ENCODE assay signal across 8 mouse cellular contexts in the genomic region with DNA sequence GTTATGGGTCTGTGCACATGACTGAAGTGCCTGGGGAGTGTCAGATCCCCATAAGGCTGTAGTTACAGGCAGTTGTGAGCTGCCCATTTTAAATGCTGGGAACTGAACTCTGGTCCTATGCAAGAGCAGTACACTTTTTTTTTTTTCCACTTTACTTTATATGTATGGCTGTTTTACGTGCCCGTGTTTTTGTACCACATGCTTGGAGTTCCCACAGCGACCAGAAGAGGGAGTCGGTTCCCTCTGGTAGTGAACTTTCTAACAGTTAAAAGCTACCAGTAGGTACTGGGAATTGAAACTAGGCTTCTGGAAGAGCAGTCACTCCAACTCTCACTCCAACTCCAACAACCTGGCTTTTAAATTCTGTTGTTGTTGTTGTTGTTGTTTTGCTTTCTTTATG. TPM values are rescaled to one million over a fixed set of nuclear protein-coding genes. Genes with fewer than 3 reads are reported as not detected.
DNase-seq lines count a peak whose midpoint lies in the region; ATAC-seq and TF ChIP-seq lines count a peak whose summit lies in the region.

No protein-coding gene starts in this region.

- H3K4me2 ChIP-seq in midbrain, embryonic 11.5 days, result no peak overlapping the region
- H3K4me2 ChIP-seq in kidney, postnatal 0 days (ENCODE audit: low read length), result no peak overlapping the region

- 36% methylated on average over 4 of the region's 4 CpGs for WGBS in midbrain, embryonic 10.5 days
- WGBS in midbrain, embryonic 11.5 days, result 33% methylated on average over 4 of the region's 4 CpGs
- 43% methylated on average over 4 of the region's 4 CpGs for WGBS in kidney, postnatal 0 days

- no peak for ATAC-seq in midbrain, embryonic 11.5 days (ENCODE audit: low FRiP score)
- ATAC-seq in kidney, postnatal 0 days (replicated peaks; ENCODE audit: low FRiP score, low read depth), result no peak
- peak; percentile 53 for ATAC-seq in megakaryocyte, adult 5-6 weeks (ENCODE audit: poor library complexity, severe bottlenecking)

- DNase-seq in midbrain, embryonic 10.5 days (ENCODE audit: low spot score), result peak; percentile 42
- no peak for DNase-seq in midbrain, embryonic 11.5 days (ENCODE audit: low spot score, missing footprints)
- DNase-seq in cerebellum, adult 9-11 months, result peak; percentile 45
- peak; percentile 40 for DNase-seq in forelimb bud, embryonic 11.5 days (ENCODE audit: low read depth, low spot score)
- DNase-seq in kidney, postnatal 0 days (ENCODE audit: low spot score), result peak; percentile 29
- peak; percentile 50 to 72 for DNase-seq in spleen, postnatal 36 days (ENCODE audit: low spot score in 2 of 2)
- DNase-seq in adrenal gland, adult 2 months, result no peak

- H3K4me1 ChIP-seq in midbrain, embryonic 10.5 days, result peaks cover 19% of the 10 kb centered on the region
- peaks cover 9% of the 10 kb centered on the region for H3K4me1 ChIP-seq in midbrain, embryonic 11.5 days (ENCODE audit: control insufficient read depth, insufficient read depth, low read length)
- peaks cover 3% of the 10 kb centered on the region; the same call in 1 of the 2 replicates for H3K4me1 ChIP-seq in kidney, postnatal 0 days (replicated peaks; ENCODE audit: insufficient read depth, low read length)

- H3K27ac ChIP-seq in midbrain, embryonic 10.5 days (replicated peaks), result no peak overlapping the region
- H3K27ac ChIP-seq in midbrain, embryonic 11.5 days (ENCODE audit: low read depth, low read length), result no peak overlapping the region
- no peak overlapping the region for H3K27ac ChIP-seq in kidney, postnatal 0 days

- H3K9me3 ChIP-seq in midbrain, embryonic 10.5 days (replicated peaks), result no peaks in the 10 kb centered on the region
- no peaks in the 10 kb centered on the region for H3K9me3 ChIP-seq in midbrain, embryonic 11.5 days (ENCODE audit: control insufficient read depth, low read length)
- no peaks in the 10 kb centered on the region for H3K9me3 ChIP-seq in kidney, postnatal 0 days (replicated peaks; ENCODE audit: low read length)

- H3K9ac ChIP-seq in midbrain, embryonic 11.5 days (ENCODE audit: low read length), result no peak overlapping the region
- no peak overlapping the region for H3K9ac ChIP-seq in kidney, postnatal 0 days (ENCODE audit: low read depth, low read length)

- H3K36me3 ChIP-seq in midbrain, embryonic 10.5 days, result peaks cover 34% of the 10 kb centered on the region
- H3K36me3 ChIP-seq in midbrain, embryonic 11.5 days (ENCODE audit: control insufficient read depth, insufficient read depth, low read length), result peaks cover 9% of the 10 kb centered on the region
- H3K36me3 ChIP-seq in kidney, postnatal 0 days (ENCODE audit: insufficient read depth, low read length), result peaks cover 15% of the 10 kb centered on the region

- peak overlapping the region; percentile 96 for H3K4me3 ChIP-seq in midbrain, embryonic 10.5 days
- H3K4me3 ChIP-seq in midbrain, embryonic 11.5 days (ENCODE audit: low read depth, low read length), result no peak overlapping the region
- no peak overlapping the region for H3K4me3 ChIP-seq in kidney, postnatal 0 days (replicated peaks; ENCODE audit: low read depth, low read length)

- peak; percentile 58 for TF ChIP-seq CTCF in kidney, postnatal 0 days (IDR thresholded peaks at IDR 0.05; ENCODE audit: low read depth)

- no peaks in the 10 kb centered on the region for H3K27me3 ChIP-seq in midbrain, embryonic 10.5 days (ENCODE audit: low read depth, poor library complexity, severe bottlenecking)
- no peaks in the 10 kb centered on the region for H3K27me3 ChIP-seq in midbrain, embryonic 11.5 days (ENCODE audit: control insufficient read depth, insufficient read depth, low read length)
- no peaks in the 10 kb centered on the region for H3K27me3 ChIP-seq in kidney, postnatal 0 days (ENCODE audit: insufficient read depth, low read length)

RNA-seq across cellular contexts. Expression of a gene that starts 0.7 kb away (rescaled TPM):
- 91.4 and 91.7 TPM in 2 replicates for polyA plus RNA-seq in midbrain, embryonic 10.5 days (2016; fragmentation: Nextera tagmentation; extraction: Ambion mirVana)
- 70.9 and 73.2 TPM in 2 replicates for polyA plus RNA-seq in midbrain, embryonic 11.5 days (2014; fragmentation: Nextera tagmentation; extraction: Ambion mirVana)
- polyA plus RNA-seq in kidney, postnatal 0 days (2015; fragmentation: Nextera tagmentation; extraction: Ambion mirVana), result 57.9 and 66.7 TPM in 2 replicates
- 18.7 and 29.3 TPM in 2 replicates for total RNA-seq in megakaryocyte, adult 5-6 weeks (2015)
- total RNA-seq in megakaryocyte, adult 5-6 weeks (2017), result 19.3 and 19.6 TPM in 2 replicates
- total RNA-seq in adrenal gland, adult 2 months (2021), result 100 to 1,000 TPM; 116 to 148 TPM
- polyA plus RNA-seq in adrenal gland, adult 2 months (2012; rRNA removed), result 202 and 249 TPM in 2 replicates

RNA-seq across cellular contexts. Expression of a gene that starts 24.2 kb away (rescaled TPM):
- 27.4 and 30.3 TPM in 2 replicates for polyA plus RNA-seq in midbrain, embryonic 10.5 days (2016; fragmentation: Nextera tagmentation; extraction: Ambion mirVana)
- polyA plus RNA-seq in midbrain, embryonic 11.5 days (2014; fragmentation: Nextera tagmentation; extraction: Ambion mirVana), result 16.4 and 22.0 TPM in 2 replicates
- polyA plus RNA-seq in kidney, postnatal 0 days (2015; fragmentation: Nextera tagmentation; extraction: Ambion mirVana), result 18.5 and 20.1 TPM in 2 replicates
- total RNA-seq in megakaryocyte, adult 5-6 weeks (2015), result 7.7 and 8.4 TPM in 2 replicates
- total RNA-seq in megakaryocyte, adult 5-6 weeks (2017), result 15.2 and 17.3 TPM in 2 replicates
- 10 to 100 TPM; 32.5 to 40.4 TPM for total RNA-seq in adrenal gland, adult 2 months (2021)
- polyA plus RNA-seq in adrenal gland, adult 2 months (2012; rRNA removed), result 42.8 and 49.6 TPM in 2 replicates

RNA-seq across cellular contexts. Expression of a gene that starts 26.5 kb away (rescaled TPM):
- polyA plus RNA-seq in midbrain, embryonic 10.5 days (2016; fragmentation: Nextera tagmentation; extraction: Ambion mirVana), result 16.7 and 21.1 TPM in 2 replicates
- polyA plus RNA-seq in midbrain, embryonic 11.5 days (2014; fragmentation: Nextera tagmentation; extraction: Ambion mirVana), result 14.6 and 16.7 TPM in 2 replicates
- 17.2 and 18.7 TPM in 2 replicates for polyA plus RNA-seq in kidney, postnatal 0 days (2015; fragmentation: Nextera tagmentation; extraction: Ambion mirVana)
- total RNA-seq in megakaryocyte, adult 5-6 weeks (2015), result 9.7 and 20.1 TPM in 2 replicates
- total RNA-seq in megakaryocyte, adult 5-6 weeks (2017), result 51.1 and 55.3 TPM in 2 replicates
- total RNA-seq in adrenal gland, adult 2 months (2021), result 10 to 100 TPM; 81.1 to 82.9 TPM
- polyA plus RNA-seq in adrenal gland, adult 2 months (2012; rRNA removed), result 25.8 and 31.5 TPM in 2 replicates

RNA-seq across cellular contexts. Expression of a gene that starts 27.2 kb away (rescaled TPM):
- 536 and 538 TPM in 2 replicates for polyA plus RNA-seq in midbrain, embryonic 10.5 days (2016; fragmentation: Nextera tagmentation; extraction: Ambion mirVana)
- 382 and 417 TPM in 2 replicates for polyA plus RNA-seq in midbrain, embryonic 11.5 days (2014; fragmentation: Nextera tagmentation; extraction: Ambion mirVana)
- polyA plus RNA-seq in kidney, postnatal 0 days (2015; fragmentation: Nextera tagmentation; extraction: Ambion mirVana), result 436 and 445 TPM in 2 replicates
- total RNA-seq in megakaryocyte, adult 5-6 weeks (2015), result 114 and 143 TPM in 2 replicates
- total RNA-seq in megakaryocyte, adult 5-6 weeks (2017), result 208 and 230 TPM in 2 replicates
- 100 to 1,000 TPM; 324 to 358 TPM for total RNA-seq in adrenal gland, adult 2 months (2021)
- polyA plus RNA-seq in adrenal gland, adult 2 months (2012; rRNA removed), result 317 and 318 TPM in 2 replicates

Comparison
In these comparisons a context has a peak if more than half of its experiments do, and no peak if none do; other contexts are left out.
1. DNase-seq: peak in midbrain, embryonic 10.5 days (single experiment), cerebellum, adult 9-11 months (single experiment), forelimb bud, embryonic 11.5 days (single experiment), kidney, postnatal 0 days (single experiment) and spleen, postnatal 36 days (2 of 2); none in midbrain, embryonic 11.5 days (single experiment) and adrenal gland, adult 2 months (single experiment).